Mouse (Mus musculus): Measurements from ENCODE around the gene Zic2. TPM values are rescaled to one million over a fixed set of nuclear protein-coding genes. Genes with fewer than 3 reads are reported as not detected.
"Not testable (repeated sequence)": the region's sequence is repeated elsewhere in the genome, so short reads cannot be mapped to it uniquely, and the experiment has no call there.

Gene Zic2
- under 1 TPM in 1 of 2 experiments, not detected in 1; 0.13 TPM for total RNA-seq (2021)
- long read RNA-seq, experiment 1: 0 reads
- long read RNA-seq, experiment 2: 0 reads

DNA sequence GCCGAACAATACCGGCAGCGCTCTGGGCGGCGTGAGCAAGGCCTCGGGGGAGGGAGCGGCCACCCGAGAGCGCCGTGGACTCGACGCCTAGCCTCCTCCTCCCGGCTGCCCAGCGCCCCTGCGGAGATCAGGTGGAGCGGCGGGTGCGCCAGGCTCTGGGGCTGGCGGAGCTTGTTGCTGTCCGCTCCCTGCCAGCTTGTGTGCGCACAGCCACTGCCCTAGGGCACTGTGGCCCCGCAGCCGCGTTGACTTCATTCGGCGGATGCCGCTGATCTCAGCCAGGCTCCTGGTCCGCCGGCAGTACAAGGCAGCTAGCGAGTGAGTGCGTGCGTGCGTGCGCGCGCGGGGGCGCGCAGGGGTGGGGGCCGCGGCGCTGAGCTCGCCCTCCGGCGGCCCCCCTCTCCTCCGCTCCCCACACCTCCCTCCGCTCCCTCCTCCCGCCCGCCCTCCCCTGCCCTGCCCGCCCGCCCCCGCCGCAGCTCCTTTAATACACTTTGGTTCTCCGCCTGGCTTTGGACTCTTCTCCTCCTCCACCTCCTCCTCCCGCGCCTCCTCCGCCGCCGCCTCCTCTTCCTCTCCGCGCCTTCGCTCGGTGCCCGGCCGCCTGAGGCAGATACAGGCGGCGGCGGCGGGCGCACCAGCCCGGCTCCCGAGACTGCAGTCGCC lies at the start of gene Zic2:
Gene Zic2 (plus strand): TSS at position 545 of the 666 bp plus-strand sequence.
- DNase-seq: peak; percentile 52 to 54

DNA sequence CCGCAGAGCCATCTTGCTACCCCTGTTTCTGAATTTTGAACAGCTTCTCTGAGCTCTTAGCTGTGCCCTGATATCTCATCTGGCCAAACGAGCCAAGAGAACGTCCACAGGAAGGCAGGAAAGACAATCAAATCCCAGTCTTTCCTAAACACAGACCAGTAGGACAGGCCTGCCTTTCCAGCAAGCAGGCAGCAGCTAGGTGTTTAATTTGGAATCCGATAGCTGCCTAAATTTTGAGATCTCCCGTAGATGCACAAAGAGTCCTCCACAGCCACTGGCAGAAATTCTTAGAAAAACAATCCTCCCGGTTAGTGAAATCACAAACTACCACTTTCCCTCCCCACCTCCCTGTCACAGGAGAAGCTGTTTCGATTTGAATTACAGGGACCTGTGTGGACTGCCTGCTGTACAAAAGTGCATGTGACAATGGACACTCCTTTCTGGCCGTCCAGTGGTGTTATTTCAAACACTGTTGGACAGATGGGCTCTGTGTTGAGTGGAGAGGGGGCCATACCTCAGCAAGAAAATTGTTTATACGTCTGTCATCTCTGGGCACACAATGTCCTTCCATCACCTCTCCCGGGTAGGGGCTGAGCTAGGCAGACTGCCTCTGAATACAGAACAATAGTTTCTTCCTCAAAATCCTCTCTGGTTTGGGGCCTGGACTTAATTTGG lies 48.6 kb upstream of the Zic2 start:
- no peak for DNase-seq

DNA sequence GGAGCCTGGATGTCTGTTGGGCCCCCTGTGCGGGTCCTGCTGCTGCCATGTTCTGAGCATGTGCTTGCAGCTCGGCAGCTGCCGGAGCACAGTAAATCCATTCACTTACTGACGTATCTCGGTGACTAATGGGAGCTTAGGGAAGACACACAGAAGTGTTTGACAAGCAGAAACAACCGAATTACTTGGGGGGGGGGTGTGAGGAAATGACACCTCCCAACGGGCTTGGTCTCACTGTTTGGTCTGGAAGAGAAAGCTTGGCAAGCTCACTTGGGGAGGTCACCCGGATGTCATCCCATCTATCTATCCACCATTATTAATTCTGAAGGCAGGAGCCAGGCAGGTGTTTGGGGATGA lies 48.1 kb upstream of the Zic2 start:
- DNase-seq: no peak

DNA sequence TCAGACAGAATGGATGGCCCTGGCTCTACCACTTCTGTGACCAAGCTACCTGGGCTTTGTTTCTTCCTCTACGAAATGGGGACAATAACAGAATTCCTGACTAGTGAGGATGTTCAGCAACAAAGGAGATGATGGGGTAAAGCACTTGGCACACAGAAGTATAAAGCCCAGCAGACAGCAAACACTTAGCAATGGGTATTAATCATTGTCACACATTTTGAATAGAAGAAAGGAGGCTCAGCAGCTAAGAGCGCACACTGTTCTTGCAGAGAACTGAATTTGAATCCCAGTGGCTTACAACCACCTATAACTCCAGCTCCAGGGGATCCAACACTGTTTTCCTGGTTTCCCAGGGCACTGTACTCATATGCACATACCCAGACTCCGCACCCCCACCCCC lies 47.6 kb upstream of the Zic2 start:
- no peak for DNase-seq

DNA sequence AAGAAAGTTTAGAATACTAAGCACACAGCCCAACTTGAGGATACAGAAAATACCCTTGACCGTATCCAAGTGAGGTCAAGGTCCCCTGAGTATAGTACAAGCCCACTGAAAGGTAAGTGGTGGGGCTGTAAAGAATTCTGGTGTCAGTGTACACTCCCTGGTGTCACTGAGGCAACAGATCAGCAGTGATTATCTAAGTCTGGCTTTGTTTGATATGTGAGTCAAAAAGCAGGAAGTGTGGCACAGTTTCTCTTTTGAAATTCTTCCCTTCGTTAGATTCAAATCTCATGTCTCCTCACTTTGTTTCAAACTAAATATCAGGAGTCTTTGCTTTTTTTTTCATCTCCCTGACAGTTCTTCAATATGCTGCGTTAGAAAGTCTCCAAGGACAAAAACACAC lies 42.7 kb upstream of the Zic2 start:
- DNase-seq: no peak

DNA sequence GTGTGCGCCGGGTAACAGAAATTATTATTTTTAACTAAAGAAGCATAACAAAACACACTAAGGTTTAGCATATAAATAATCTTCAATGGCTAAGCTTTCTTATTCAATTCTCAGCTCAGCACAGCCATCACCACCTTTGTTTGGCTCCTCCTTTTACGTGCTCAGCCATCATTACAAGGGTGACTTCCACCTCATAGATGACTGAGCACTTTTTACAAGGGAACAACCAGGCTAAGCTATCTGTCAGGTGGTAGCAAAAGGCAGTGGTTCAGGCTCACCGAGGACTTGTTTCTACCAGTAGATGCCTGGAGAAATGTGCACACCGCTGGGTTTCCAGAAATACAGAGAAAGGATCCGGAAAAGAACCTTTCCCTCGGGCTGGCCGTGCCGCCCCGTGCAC lies 41.2 kb upstream of the Zic2 start:
- DNase-seq: no peak

DNA sequence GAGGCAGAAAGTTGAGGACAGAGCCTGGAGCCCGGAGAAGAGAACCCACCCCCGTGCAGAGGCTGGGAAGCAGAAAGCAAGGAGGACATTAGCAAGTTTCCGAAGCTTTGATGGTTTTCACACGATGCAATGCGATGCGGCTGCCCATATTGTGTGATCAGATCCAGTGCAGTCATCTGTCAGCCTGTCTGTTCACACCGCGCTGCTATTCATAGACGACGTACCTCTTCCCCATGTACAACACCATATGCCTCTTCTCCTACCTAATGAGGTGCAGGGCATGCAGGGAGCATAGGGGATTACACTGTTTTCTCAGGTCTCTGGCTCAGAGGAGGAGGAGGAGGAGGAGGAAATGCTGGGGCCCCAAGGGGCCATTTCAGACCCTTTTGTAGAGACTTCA lies 38.4 kb upstream of the Zic2 start:
- no peak for DNase-seq

DNA sequence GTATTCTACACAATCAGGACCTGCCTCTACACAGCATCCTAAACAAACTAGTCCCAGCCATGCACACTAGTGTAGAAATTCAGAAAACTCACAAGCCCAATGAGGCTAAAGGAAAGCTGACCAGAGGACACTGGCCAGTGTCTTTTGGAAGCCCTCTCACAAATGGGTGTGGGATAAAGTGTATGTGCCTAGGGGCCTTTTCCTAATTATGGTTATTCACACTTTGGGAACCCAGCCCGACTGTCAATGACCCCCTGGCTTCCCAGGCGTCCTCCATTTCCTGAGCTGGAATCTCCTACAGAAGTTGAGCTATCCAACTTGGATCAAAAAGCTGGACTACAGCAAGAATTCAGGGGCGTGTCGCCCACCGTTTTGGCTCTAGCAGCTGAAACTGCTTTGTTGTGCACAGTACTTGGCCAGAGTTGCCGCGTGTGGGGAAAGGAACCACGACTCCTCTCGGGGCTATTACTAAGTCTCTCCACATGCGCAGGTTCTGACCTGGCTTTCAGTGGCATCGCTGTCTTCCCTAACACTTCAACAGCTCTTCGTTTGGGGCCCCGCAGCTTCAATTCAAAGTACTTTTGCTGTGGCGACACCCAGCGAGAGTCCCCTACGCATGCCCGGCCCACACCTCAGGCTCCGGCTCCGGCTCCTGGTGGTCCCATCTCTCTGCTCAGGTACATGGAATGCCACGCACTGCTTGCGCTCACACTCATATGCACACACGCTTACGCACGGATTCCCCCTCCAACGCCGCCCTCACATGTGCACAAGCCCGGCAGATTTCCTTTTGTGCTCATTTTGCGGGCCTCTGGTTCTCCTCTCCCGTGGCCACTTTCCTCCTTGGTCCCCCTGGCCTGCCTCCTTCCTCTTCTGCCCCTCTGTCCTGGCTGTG lies 25.4 kb upstream of the Zic2 start:
- DNase-seq: no peak

DNA sequence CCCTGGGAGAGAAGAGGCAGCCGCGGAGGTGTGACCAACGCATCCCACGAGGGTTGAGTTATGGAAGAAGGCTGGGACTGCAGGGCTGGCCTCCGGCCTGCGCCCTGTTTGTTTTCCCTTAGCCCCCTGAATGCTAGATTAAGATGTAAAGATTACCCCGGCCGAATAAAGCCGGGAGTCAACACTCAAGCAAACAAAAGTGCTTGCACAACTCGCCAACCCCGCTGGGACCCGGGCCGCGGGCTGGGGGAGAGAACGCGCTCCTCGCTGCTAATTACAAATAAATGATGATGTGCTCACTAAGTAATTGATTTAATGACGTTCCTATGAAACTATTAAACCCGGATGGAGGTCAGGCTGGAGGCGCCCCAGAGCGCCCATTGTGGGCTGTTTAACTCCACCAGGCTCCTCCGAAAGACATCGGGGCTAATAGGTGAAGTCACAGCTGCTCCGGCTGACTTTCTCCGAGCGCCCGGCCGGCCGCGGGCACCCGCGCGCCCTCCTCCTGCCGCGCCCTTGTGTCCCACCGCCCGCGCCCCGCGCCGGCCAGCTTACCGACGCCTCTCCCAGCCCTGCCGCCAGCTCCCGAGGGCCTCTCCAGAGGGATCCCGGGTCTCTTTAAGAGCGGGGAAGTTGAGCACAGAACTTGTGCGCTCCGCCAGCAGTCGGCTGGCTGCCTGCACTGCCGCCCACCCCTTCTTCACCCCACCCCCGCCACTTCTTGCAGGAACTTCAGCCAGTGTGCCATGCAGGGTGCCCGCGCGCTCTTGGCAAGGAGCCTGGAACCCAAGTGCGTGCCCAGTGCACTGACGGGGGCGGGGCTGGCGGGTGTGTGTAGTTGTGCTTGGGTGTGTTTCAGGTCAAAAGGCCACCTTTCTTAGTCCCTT lies 24.5 kb upstream of the Zic2 start, which contains the start of gene Gm5089:
Gene Gm5089 (minus strand): TSS at position 620 of the 887 bp plus-strand sequence.
- peak; percentile 24 to 44 for DNase-seq

DNA sequence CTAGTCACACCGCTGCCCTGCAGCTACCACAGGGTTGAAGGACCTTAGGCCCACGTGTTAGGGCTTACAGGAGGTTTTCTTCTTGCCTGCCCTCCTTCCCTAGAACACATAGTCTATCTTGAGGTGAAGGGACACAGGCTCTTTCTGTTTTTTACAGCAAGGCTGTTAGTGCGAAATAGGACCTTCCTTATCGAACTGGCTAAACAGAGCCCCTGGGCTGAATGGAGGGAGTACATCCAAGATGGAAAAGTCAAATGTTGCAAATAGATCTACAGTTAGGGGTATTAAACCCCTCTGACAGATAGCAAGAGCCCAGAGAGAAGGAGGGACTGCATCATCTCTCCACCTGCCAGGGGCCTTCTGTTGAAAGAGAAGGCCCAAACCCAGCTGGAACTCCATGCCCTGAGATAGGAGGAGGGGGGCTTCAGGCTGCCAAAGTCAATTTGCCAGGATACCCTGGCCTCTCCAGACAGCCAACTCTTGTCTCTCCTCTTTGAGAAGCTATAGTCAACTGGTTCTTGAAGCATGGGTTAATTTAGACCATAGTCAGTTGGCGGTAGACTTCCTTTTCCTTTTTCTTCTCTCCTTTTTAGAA lies 23.6 kb upstream of the Zic2 start:
- no peak for DNase-seq

DNA sequence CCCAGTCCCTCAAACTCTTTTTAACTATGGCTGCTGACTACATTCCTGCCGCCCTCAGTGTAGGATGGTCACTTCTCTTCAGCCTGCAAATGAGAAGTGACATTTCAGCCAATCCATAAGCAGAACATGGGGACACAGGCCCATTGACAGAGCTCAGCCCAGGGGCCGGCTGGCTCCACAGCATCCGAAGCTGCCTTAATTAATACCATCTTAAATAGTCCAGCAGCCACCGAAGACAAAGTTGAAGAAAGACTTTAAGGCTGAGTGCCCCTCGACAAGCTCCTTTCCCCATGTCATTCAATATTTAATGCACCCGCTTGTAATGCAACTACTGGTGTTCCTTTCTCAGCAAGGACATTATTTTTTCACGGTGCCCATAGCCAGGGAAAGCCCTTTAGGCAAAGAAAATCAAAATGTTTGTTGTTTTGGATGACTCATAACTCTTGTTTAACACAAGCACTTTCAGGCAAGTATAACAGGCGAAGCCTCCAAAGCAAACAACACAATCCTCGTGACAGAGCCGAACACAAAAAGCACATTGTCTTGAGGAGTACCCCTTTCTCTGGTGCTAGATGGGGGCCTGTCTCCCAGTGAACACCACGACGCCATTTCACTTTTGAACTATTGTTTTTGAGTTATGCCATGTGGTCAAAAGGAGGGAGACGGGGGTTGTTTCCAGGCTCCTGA lies 22.4 kb upstream of the Zic2 start:
- DNase-seq: no peak

DNA sequence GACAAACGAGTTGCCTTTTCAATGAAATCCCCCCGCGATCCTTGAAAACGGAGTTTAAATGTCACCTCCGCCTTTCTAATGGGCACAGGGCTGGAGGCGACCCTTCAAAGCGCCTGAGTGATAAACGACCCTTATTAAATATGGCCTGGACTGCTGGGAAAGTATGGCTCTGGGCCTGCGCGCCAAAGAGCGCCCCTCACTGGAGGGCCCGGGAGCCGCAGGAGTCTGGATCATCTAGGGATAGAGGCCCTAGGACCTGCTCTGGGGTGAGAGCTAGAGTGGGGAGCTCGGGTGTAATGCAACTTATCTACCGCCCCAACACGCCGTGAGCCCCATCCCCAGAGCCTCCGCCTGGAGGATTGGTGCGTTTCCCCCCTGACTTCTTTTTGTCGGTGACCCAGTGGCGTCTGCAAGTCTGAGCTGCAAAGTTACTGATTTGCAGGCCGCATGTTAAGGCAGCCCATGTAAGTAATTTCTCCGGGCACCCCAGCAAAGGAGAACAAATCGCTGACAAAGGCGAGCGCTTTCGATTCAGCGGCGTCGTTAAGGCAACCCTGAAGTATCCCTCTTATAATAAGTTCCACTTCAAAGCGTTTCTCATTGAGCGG lies 21.7 kb upstream of the Zic2 start:
- DNase-seq: peak in 1 of 2 experiments; percentile 11

DNA sequence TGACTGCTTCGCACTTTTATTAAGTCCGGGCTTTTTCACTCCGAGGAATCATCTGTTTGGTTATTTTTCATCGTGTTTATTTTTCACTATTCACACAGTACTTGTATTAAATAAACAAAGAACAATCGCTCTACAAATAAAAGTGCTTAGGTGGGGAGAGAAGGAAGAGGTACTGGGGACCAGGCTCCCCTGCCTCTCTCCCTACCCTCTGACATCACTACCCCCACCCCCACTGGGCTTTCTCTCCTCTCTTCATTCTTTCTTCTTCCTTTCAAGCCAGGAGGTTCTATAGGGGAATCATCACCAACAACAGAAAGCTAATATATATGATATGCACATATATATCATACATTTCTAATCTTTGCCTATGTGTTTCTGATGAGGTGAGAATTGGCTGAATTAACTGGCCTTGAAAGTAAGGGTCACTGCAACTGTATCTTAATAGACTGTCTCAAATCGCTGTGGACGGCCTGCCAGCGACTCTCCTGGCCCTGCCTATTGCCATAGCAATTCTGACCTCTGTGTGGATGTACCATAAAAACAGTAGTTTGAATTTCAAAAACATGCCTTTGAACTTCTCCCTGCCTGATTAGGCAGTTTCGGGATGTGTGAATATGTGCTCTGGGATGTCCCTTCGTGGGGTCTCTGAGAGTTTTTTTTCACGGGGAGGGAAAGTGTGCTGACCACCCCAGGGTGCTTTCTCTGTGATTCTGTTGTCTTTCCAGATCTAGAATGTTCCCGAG lies 21.1 kb upstream of the Zic2 start:
- DNase-seq: no peak

DNA sequence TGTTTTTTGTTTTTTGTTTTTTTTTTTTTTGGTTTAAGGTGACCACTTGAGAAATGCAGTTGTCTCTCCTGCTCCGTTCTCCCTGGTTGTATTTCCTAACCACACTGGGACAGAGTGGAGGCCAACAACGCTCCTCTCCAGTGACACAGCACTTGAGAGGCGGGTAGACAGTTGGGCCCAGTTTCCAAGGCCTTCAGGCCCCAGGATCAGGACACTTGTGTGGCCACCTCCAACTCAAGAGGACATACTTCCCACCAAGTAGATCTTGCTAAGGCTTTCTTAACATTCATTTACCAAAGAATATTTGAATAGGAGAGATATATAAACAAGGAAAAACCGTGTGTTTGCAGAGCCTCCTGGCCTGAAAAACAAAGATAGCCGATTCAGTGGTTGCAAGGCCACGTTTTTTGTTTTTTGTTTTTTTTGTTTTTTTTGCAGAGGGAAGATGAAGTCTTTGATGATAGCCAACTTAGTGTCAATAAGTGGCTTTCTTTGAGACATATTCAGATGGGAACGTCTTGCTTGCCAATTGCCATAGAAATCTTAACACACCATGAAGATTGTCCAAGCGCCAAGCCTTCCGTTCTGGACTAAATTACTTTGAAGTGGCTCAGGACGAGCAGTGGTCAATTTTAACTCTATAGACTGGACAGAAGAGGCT lies 20.2 kb upstream of the Zic2 start:
- DNase-seq: no peak

DNA sequence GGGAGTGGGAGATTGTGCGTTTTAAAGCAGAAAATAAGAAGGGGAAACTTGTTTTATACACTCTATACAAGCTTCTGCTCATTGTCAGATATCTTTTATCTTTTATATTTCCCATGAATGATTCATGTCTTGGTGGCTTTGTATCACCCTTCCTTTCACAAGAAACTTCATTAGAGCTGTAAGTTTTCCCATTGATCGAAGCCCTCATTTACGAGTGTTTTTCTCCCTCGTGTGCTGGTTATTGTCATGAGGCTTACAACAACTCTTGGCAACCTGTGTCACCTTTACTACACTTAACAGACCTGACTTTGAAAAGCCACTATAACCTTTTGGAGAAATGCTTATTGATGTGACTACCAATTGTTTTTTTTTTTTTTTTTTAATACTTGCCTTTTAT lies 19.7 kb upstream of the Zic2 start:
- no peak for DNase-seq

DNA sequence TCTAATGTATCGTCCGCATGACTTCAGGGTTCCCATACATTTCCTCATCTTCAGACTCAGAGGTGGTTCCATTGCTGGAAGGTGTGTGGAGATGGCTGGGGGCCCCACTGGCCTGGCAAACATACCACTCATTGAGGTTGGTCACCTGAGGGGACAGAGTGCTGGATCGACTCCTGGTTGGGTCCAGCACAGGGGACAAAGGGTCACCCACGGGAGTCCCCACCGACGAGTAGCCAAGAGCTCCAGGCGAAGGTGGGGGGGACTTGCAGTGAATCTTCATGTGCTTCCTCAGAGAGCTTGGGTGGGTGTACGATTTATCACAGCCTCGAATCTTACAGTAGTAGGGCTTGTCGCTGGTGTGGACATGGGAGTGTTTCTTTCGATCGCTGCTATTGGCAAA lies 15.9 kb upstream of the Zic2 start:
- DNase-seq: not testable (repeated sequence)

DNA sequence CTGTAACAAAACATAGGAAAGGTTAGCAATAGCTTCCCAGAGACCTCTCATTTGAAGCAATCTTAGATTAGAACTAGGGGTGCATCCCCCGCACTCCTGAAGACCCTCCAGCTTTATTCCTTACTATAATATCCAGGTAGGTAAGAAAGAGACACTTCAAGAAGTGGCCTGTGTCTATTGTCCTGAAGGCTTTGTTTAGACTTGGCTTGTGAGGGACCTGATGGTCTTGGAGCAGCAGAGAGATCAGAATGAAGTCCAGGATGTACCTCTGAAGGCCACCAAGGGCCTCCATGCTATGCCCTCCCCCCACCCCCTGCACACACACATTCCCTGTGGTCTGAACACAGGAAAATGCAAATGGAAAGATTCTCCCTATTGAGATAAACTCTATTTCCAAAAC lies 15.5 kb upstream of the Zic2 start:
- no peak for DNase-seq

DNA sequence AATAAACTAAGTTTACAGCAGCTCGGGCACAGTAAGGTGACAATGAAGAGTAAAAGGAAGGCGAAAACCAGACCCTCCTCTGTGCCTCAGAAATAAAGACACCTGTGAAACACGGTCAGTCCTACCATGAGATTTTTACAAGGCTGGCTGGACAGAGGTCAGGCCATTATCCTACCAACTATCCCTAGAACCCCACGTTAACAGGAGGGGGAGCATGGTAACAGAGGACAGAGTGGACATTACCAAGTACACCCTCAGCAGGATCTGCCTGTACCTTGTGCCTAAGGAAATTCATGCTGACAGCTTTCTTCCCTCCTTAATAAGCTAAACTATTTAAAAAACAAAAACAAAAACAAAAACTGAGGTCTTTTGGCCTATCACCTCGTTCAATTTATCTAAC lies 15.0 kb upstream of the Zic2 start:
- no peak for DNase-seq

DNA sequence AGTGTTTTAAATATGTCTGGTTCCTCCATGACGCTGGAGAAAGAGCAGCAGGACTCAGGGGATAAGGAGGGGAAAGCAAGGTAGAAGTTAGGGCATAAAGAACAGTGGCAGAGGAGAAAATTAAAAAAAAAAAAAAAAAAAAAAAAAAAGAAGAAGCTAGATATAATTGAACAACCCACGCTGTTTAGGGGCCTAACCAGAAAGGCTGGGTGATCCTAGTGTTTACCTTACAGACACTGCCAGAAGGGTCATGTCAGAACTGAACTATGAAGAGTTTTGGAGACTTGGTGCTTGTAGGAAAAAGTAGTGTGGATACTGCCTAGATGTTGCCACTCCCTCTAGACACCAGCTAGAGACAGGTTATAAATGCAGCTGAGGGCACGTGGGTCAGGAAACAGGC lies 13.7 kb upstream of the Zic2 start:
- DNase-seq: no peak
